Mouse (Mus musculus) granulocyte monocyte progenitor cell, adult 5-6 weeks (primary cell): ENCODE measurements around the gene Cbr2. TPM values are rescaled to one million over a fixed set of nuclear protein-coding genes. Genes with fewer than 3 reads are reported as not detected.
"Not testable (repeated sequence)": the region's sequence is repeated elsewhere in the genome, so short reads cannot be mapped to it uniquely, and the experiment has no call there.

Experiments used
- ATAC-seq: replicated peaks from 2 replicates; pipeline ENCODE4 v1.8.0; 2016; ENCODE audit warnings: mild to moderate bottlenecking, moderate TSS enrichment, inconsistent platforms; ENCODE audit not compliant: poor library complexity, severe bottlenecking
- total RNA-seq, 2 experiments: library from RNA; stranded (forward) in 1 of 2; stranded (reverse) in 1 of 2; fragments of 200-712, 200-1000 nt in 1 of 2; fragments of >200 nt in 1 of 2; fragmentation: Nextera tagmentation in 1 of 2; gene quantifications; 2 replicates each; pipeline ENCODE4 v1.2.3; 2014 to 2017

The Cbr2 gene
- total RNA-seq (2014; fragmentation: Nextera tagmentation) (not detected in 2 replicates), total RNA-seq (2017) (not detected in 2 replicates)

- no peak for ATAC-seq
These were observed at the start of gene Cbr2 for GRCm38 (mm10) chr11:120731858-120732680. TSS of gene Cbr2 (minus strand) at chr11:120732114.

DNA sequence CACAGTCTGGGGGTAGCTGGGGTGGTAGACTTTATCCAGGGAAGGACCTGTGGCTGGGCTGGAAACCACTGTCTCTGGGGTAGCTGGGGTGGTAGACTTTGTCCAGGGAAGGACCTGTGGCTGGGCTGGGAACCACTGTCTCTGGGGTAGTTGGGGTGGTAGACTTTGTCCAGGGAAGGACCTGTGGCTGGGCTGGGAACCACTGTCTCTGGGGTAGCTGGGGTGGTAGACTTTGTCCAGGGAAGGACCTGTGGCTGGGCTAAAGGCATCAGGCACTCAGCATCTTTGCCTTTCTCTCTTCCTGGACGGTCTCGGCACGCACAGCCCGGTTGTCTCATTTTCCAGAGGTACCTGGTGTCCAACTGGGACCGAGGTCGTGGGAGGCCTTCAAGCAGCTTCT is 49.4 kb upstream of the Cbr2 start:
- ATAC-seq: not testable (repeated sequence)

- ATAC-seq: no peak
These were observed 48.0 kb upstream of the Cbr2 start for GRCm38 (mm10) chr11:120779876-120780275.

- no peak for ATAC-seq
These were observed 45.2 kb upstream of the Cbr2 start for GRCm38 (mm10) chr11:120777123-120777522.

GRCm38 (mm10) chr11:120775774-120776469 is 44.0 kb upstream of the Cbr2 start:
- ATAC-seq: peak; percentile 100

GRCm38 (mm10) chr11:120773463-120774190 is 41.7 kb upstream of the Cbr2 start:
- ATAC-seq: no peak

- no peak for ATAC-seq
These were observed 40.8 kb upstream of the Cbr2 start for GRCm38 (mm10) chr11:120772749-120773148.

GRCm38 (mm10) chr11:120768206-120768605 is 36.3 kb upstream of the Cbr2 start:
- ATAC-seq: no peak

DNA sequence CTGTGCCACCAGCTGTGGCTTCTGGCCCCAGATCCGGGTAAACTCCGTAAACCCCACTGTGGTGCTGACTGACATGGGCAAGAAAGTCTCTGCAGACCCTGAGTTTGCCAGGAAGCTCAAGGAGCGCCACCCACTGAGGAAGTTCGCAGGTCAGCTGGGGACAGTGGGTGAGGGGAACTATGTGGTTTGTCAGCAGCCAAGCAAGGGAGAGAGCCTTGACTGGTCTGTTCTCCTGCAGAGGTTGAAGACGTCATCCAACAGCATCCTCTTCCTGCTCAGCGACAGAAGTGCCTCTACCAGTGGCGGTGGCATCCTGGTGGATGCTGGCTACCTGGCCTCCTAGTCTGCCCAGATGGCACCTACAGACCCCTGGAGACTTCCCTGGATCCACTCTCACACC is 35.1 kb upstream of the Cbr2 start:
- peak; percentile 88 for ATAC-seq

DNA sequence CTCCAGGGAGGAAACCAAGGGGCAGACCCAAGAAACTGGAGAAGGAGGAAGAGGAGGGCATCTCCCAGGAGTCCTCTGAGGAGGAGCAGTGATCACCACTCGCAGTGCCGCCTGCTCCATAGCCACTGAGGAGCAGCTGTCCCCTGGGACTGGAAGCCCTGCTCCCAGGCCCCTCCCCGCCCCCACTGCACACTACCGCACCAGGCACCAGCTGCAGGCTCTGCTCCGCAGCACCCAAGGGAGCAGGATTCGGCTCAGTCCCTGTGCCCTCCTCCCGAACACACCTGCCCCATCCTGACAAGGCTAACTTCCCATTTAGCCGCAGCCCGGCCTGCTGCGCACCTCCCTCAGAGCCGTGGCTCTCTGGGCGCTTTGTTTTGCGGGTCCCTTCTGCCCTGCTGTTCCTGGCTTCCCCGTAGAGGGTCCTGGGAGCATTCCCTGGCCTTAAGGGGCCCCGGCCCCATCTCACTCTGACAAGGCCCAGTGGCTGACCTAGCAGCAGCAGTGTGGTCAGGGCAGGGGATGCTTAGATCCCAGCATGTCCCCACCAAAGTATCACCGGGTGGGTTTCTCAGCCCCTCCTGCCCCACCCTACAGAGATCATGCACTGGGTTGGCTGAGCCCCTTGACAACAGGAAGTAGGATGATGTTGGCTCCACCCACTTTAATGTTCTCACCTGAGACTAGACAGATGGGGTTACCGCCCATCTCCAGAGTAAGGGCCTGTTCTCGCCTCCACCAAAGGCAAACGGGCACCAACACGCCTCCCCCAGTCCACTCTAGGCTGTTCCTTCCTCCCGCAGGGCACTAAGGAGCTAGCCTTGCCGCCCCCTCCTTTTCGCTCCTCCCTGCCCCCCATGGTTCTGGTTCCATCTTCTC is 31.4 kb upstream of the Cbr2 start:
- not testable (repeated sequence) for ATAC-seq

- not testable (repeated sequence) for ATAC-seq
These were observed 30.7 kb upstream of the Cbr2 start, which contains the start of gene Hmga1b for GRCm38 (mm10) chr11:120762672-120763041. TSS of gene Hmga1b (plus strand) at chr11:120762794.

DNA sequence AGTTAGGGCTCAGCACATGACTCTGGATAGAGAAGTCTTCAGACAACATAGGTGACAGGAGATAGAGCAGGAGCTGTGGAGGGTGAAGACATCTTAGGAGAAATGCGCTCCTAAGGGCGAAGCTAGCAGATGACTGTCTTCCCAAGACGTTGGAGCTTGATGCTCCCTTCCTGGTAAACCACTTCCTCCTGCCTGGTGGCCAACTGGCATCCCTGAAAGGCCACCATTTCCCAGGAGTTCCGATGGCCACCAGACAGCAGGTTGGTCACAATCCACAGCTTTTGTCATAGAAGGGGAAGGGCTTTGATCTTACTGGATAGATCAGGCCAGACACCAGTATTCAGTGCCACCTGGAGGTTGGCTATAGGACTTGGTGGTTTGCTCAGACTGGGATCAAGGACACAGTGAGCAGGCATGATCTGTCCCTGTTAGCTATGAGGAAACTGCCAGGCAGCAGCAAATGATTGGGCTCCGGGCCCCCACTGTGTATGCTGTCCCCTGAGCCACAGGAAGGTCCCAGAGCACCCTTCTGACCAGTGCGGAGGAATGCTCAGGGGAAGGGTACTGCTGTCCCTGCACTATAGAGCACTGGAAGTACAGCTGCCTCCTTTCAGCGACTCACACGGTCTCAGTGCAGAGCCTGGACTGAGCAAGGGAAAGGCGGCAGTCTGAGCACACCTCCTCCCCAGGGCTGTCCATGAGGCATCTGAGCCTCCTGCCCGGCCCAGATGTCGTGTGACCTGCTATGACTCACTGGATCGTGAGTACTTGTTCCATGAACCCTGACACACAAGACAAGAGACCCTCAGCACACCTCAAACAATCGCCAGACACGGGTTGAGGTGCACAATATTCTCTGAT is 30.1 kb upstream of the Cbr2 start:
- ATAC-seq: no peak

DNA sequence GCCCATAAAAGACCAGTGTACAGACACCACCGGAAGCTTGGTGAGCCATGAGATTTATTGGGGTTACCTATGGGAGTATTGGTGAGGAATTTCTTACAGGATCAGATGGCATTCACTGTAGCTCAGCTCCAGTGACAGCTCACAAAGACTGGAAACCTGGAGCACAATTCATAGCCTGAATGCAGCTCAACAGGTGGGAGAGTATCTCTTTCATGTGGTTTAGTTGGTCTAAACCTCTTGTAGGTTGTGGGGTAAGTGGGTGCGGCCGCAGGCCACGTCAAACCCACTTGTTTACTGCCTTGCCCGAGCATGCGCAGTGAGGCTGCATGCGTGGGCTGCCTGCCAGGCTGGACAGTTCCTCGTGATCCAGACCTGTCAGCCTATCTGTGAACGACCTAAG is 28.3 kb upstream of the Cbr2 start:
- no peak for ATAC-seq

- no peak for ATAC-seq
These were observed 19.7 kb upstream of the Cbr2 start for GRCm38 (mm10) chr11:120751606-120752005.

DNA sequence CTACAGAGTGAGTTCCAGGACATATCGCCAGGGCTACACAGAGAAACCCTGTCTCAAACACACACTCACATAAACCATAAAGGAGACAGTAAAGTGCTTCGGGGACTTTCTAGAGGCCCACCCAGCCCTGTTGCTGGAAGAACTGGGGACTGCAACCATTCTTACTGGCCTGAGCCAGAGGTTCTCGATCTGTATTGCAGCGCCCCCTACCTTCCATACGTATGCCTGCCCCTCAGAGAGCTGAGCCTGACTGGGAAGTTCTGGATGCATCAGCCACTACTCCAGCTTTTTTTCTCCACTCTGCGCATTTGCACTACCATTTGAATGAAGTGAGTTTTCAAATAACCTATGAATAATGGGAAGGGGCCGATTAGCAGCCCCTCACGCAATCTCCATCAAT is 17.5 kb upstream of the Cbr2 start:
- ATAC-seq: peak; percentile 90

- ATAC-seq: no peak; the same call in 1 of the 2 replicates
These were observed 16.1 kb upstream of the Cbr2 start for GRCm38 (mm10) chr11:120747974-120748373.

DNA sequence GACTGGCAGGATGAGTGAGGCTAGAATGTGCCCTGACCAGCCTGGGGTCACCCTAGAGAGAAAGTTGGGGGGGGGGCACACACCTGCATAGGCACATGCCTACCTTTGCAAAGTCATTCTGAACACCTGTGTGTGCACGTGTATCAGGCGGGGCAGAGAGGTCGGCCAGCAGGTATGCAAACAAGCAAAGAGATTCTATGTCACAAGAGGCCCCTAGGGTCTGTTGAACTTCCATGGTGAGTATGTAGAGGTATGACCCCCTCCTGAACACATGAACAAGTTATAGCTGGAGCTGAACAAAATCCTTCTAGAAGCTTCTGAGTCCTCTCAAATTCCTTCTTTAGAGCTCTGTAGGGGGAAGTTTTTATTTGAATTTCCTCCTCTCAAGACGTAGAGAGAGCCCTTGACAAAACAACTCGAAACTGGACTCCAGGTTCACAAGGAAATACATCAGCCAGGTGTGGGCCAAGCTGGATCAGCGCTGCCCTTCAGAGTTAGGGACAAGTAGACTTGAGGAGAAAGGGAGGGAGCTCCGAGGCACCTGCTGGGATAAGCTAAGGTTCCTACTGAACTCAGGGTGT is 12.3 kb upstream of the Cbr2 start:
- ATAC-seq: no peak

DNA sequence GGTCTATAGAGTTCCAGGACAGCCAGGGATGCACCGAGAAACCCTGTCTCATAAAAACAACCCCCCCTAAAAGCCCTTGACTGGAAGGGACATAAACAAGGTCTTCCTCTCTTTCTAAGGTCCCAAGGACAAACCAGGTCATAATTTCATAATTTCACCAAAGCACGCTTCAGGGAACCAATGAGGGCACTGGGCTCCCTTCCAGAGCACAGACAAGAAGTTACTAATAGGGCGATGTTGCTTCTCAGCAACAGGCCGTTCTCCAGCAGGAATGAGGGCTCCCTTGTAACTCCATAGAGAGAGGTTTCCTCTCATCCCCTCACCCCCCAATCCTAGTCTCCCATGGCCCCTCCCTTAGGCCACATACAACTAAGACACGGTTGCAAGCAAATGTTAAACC is 9.1 kb upstream of the Cbr2 start:
- ATAC-seq: no peak

- ATAC-seq: no peak
These were observed 4.5 kb upstream of the Cbr2 start for GRCm38 (mm10) chr11:120736424-120736823.
